Mouse (Mus musculus): ENCODE results near the gene Adamts13. TPM values are rescaled to one million over a fixed set of nuclear protein-coding genes. Genes with fewer than 3 reads are reported as not detected.
A peak's percentile ranks its signal among the peaks of the same experiment; 100 is the strongest.

Gene Adamts13
- total RNA-seq, 2 experiments from 2014 or later: not detected

GRCm38 (mm10) chr2:27027618-27028436 is 54.6 kb downstream of the Adamts13 start, which contains the start of gene Slc2a6:
TSS of gene Slc2a6 (minus strand) at chr2:27027998.
- intact Hi-C loops (cut with DNase I): no loop called here
- peak; percentile 73 to 82 for DNase-seq

DNA sequence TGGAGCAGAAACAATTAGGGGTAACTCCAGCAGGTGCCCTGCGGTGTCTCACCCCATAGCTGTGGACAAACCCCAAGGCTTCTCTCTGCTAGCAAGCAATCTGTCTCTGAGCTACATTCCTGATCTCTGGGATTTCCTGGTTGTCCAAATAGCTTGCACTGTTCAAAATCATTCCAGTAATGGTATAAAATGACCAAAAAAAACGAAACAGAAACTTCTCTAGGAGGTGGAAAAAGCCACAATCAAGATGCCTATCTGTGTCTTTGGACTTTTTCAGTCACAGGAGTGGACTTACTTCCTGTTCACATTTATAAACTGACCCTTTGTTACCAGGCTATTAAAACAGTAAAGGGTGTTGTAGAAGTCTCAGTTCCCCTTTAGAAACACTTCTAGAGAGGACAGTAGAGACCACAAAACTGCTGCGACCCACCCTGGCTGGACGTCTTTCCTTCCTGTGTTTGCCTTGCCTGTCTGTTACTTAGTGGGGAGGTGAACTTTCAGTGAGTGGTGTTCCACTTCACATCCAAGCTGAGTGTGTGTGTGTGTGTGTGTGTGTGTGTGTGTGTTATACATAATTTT is 55.3 kb downstream of the Adamts13 start:
- intact Hi-C loops (cut with DNase I): no loop called here

GRCm38 (mm10) chr2:27032361-27032760 is 59.1 kb downstream of the Adamts13 start:
- intact Hi-C loops (cut with DNase I): loop anchor here (10.0 kb wide), 1 partner anchor 388 kb away; no protein-coding TSS in a partner anchor
- no peak for DNase-seq

More for the DNA sequence above, 55.3 kb downstream of the Adamts13 start:
- no peak for DNase-seq

DNA sequence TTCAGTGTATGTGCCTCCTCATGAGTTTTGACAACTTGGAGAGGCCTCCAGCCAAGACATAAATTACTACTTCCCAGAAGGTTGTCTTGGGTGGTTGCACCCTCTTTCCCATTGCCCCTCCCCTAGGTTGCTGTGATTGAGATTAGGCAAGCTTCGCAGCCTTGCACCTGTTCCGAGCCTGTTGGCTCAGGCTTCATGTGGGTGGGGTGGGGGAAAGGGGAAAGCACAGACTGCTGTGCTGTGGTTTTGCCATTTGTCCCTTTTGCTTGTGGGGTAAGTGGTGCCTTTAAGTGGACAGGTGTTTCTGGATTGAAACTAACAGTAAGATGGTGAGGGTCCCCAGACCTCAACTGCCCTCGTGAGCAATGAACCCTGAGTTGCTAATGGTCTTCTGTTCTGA is 62.8 kb downstream of the Adamts13 start:
- no peak for DNase-seq
- intact Hi-C loops (cut with DNase I): loop anchor here (2.0 to 10.0 kb wide), 3 partner anchors 17 to 391 kb away; no protein-coding TSS in a partner anchor

DNA sequence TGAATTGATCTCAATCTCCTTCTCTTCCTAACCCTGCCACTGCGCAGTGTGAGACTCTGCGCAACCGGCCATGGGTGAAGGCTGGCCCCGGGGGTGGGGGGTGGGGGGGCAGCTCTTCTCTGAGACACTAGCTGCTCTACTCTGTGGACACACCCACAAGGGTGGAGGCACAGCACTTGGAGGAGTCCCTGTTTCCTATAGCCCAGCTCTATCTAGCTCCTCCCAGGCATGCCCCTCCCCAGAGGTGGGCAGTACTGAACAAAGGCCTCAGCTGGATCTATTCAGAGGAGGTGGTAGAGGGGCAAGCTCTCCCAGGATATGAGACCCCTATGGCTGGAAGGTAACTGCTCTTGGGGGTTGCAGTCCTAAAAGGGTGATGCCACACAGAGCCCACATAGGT is 63.8 kb downstream of the Adamts13 start:
- intact Hi-C loops (cut with DNase I): loop anchor here (2.0 to 10.0 kb wide), 3 partner anchors 18 to 392 kb away; no protein-coding TSS in a partner anchor
- no peak for DNase-seq

GRCm38 (mm10) chr2:27038596-27038995 is 65.4 kb downstream of the Adamts13 start:
- intact Hi-C loops (cut with DNase I): loop anchor here (5.0 to 10.0 kb wide), 2 partner anchors 191 to 394 kb away; no protein-coding TSS in a partner anchor
- peak in 1 of 2 experiments; percentile 56 for DNase-seq

DNA sequence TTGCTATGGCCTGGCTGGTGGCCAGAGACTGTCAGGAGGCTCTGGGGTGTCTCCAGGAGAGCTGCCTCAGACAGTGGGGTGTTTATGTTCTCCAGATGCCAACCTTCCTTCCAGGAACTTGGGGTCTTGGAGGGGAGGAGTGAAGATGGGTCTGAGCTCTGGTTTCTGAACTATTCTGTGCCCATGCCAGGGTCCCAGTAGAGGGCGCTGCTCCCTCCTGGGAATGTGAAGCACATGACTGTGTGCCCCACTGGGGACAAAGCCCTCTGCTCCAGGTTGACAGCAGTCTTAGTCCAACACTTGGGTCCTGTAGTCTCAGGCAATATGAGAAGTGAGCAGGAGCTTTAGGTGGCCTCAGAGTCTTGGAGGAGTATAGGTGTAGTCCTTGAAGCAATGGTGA is 66.1 kb downstream of the Adamts13 start:
- no peak for DNase-seq
- intact Hi-C loops (cut with DNase I): loop anchor here (5.0 to 10.0 kb wide), 2 partner anchors 192 to 394 kb away; no protein-coding TSS in a partner anchor

GRCm38 (mm10) chr2:27042131-27042844 is 69.1 kb downstream of the Adamts13 start:
- intact Hi-C loops (cut with DNase I): loop anchor here (5.0 kb wide), 1 partner anchor 80 kb away; no protein-coding TSS in a partner anchor

DNA sequence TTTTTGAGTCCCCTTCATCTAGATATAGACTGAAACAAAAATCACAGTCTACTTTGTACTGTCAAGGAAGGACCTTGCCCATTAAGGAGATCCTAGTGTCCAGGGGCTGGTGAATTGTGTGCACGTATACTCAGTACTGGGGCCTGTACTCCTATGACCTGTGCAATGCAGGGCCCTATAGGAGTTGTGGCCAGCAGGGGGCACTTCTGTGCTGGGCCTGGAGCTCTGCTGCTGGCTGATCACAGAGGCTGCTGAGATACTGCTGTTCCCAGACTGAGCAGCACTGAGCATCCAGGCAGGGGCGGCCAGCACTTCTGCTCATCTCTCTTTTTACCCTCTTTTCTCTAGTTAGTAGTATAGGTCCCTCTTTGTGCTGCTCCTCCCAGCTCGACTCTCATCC is 70.2 kb downstream of the Adamts13 start:
- peak; percentile 78 to 85 for DNase-seq
- intact Hi-C loops (cut with DNase I): loop anchor here (1.0 to 5.0 kb wide), 2 partner anchors 79 to 194 kb away; no protein-coding TSS in a partner anchor

More at GRCm38 (mm10) chr2:27042131-27042844, 69.1 kb downstream of the Adamts13 start:
- no peak for DNase-seq

- intact Hi-C loops (cut with DNase I): loop anchor here (5.0 kb wide), 1 partner anchor 78 kb away; no protein-coding TSS in a partner anchor
- peak in 1 of 2 experiments; percentile 46 for DNase-seq
Observed at GRCm38 (mm10) chr2:27044166-27044565, 71.0 kb downstream of the Adamts13 start.

DNA sequence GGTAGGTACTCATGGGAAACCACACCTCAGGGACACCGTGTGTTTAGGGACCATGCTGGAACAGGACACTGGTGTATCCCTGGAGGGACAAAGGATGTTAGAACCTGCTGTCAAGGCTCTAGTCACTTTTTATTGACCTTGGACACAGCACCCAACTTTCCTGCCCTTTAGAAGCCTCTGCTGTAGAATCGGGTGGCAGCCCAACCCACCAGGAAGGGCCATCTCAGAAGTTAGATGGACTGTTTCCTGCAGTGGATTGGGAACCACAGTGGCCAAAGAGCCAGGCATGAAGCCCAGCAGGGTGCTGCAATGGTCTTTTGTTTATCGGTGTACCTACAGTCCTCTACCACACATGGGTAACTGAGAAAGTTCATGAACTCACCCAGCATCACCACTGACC is 71.4 kb downstream of the Adamts13 start:
- no peak for DNase-seq
- intact Hi-C loops (cut with DNase I): loop anchor here (5.0 kb wide), 1 partner anchor 78 kb away; no protein-coding TSS in a partner anchor

DNA sequence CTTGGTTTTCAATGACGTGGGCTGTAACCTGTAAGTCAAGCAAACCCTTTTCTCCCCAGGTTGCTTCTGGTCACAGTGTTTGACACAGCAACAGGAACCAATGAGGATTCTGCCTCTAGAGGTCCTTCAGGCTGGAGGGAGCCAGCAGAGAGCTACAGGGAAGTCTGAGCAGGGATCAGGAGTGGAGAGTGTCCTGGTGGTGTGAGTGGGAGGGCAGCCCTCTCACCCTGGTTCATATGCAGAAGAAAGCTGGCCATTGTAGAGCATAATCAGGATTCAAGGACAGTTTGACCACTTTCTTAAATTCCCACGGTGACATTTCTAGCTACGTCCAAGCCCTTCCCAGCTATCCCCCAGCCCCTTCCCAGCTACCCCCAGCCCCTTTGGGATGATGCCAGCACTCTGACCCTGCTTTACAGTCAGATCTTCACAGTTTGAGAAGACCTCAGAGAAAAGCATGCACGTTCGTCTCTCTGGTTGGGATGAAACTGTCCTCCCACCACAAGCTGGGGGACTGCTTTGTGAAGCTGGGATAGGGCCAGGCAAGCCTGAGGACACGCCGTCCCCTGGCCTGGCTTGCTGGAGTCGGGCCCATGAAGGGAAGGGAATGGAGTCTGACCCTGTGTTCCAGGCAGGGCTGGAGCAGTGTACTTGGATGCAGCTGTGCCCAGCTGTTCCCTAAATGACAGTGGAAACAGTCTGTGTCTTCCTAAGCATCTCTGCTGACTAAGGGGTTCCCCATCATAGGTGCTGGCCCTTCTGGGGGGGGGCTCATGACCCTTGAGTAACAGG is 73.0 kb downstream of the Adamts13 start:
- DNase-seq: peak; percentile 45 to 84
- intact Hi-C loops (cut with DNase I): no loop called here

DNA sequence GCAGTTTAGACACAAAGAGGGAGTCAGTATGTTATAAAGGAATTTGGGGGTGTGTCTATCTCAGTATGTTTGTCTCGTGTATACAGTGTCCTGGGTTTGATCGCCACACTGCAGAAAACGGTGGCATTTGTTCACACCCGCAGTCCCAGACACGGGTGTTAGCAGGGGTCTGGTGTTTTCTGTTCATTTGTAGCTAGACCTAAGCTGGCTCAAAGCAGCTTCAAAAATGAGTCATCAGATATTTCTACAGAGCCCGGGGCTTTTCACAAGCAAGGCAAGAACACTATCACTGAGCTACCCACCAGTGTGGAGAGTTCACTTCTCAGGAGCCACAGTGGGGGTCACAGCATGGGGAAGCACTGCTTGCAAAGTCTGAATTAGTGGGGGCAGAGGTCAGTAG is 76.2 kb downstream of the Adamts13 start:
- DNase-seq: no peak
- intact Hi-C loops (cut with DNase I): no loop called here

GRCm38 (mm10) chr2:27058251-27058650 is 85.0 kb downstream of the Adamts13 start:
- intact Hi-C loops (cut with DNase I): no loop called here
- no peak for DNase-seq

DNA sequence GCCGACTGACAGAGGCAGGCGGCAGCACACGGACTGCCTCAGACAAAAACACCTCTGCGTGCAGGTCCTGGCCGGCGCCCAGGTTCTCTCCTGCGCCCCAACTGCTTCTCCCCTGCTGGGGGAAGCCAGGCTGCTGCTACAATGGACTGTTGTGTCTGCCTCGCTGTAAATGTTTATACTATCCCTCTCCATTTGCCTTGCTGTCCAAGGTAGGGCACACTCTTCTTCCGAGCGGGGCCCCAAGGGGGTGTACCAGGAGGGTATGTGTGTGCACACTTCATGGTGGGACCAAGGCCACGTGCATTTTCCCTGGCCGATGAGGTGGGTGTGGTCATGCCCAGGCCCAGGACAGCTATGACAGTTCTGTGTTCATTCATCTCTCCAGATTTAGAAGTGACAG is 85.5 kb downstream of the Adamts13 start:
- intact Hi-C loops (cut with DNase I): no loop called here

GRCm38 (mm10) chr2:27059187-27059586 is 86.0 kb downstream of the Adamts13 start:
- DNase-seq: no peak
- intact Hi-C loops (cut with DNase I): no loop called here

More for the DNA sequence above, 85.5 kb downstream of the Adamts13 start:
- DNase-seq: no peak
